Mouse (Mus musculus) kidney, adult 11 months (tissue): ENCODE measurements around the gene Thumpd1.
A peak's percentile ranks its signal among the peaks of the same experiment; 100 is the strongest.
"Not testable (repeated sequence)": the region's sequence is repeated elsewhere in the genome, so short reads cannot be mapped to it uniquely, and the experiment has no call there.

Experiments
- DNase-seq: peaks from one replicate; pipeline ENCODE4 v3.0.0; 2022

The Thumpd1 gene

DNA sequence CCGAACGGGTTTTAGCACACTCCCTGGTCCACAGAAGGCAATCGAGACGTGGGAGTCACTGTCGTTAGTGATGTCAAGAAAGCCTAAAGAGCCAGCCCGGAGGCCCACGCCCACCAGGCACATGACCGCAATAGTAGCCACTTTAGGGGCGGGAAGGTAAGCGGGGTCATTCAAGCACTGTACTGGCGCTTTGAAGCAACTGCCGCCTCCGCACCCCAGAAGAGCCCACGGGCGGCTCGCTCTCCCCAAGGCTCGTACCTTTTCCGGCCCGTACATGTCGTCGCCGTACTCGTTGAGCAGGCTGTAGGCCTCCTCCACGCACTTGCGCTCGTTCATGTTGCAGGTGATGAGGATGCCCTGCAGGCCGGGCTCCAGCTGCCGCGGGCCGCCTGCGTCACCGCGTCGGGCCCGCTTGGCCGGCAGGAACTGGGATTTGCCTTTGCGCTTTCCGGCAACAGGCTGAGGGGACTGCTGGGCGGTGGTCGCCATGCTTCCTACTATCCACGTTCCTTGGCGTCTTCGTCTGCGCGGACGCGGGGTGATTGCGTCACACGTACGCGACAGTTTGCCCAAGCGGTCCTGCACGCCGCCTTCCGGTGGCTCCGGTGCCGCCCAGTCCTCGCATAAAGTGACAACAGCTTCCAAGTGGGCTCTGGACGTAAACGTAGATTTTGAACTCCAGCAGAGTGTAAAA lies at the start of gene Thumpd1:
Gene Thumpd1 (minus strand): TSS at position 546 of the 694 bp plus-strand sequence.
- DNase-seq, result peak; percentile 83

DNA sequence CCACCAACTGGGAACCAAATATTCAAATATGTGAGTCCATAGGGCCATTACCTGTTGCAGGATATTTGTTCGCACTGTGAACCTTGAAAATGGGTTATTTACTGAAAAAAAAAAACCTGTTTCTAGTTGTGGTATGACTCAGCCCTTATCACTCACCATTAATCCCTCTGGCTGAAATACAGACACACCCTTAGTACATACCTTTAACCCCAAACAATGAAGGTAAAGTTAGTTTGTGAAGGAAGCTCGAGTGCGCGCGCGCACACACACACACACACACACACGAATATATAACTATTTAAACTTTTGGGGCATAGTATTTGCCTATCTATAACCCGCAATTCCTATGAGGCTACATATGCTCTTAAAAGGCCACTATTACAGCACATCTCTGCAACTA lies 49.3 kb upstream of the Thumpd1 start:
- no peak for DNase-seq

DNA sequence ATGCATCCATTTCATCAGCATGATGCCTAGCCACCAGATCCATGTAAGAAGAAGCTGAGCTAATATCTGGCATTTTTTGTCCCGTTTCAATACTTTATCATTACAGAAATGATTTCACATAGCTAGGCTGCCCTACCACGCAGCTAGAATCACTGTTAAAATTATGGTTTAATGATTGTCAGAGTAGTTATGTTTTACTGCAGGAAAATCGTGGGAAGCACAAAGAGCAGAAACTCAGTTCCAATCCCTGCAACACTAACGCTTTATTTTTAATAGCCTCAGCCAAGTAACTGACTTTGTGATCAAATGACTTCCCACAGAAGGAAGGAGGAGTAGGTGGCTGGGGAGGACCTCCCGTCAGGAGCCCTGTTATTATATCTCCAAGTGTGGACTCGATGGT lies 46.4 kb upstream of the Thumpd1 start:
- no peak for DNase-seq

DNA sequence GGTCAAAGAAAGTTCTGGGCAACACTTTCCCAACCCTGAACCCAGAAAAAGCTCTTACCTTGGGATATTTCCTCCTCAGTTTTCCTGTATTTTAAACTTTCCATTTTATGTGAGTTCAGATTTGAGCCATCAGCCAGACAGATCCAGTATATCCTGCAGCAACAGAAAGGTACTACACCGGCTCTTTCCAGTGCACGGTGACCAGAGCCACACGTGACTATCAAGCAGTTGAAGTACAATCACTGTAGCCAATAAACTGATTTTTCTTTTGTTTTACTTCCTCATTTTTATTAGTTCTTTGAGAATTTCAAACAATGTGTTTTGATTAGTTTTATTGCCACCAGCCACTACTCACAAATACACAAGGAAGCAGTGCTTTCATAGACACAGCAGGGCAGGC lies 43.8 kb upstream of the Thumpd1 start:
- DNase-seq, result no peak

DNA sequence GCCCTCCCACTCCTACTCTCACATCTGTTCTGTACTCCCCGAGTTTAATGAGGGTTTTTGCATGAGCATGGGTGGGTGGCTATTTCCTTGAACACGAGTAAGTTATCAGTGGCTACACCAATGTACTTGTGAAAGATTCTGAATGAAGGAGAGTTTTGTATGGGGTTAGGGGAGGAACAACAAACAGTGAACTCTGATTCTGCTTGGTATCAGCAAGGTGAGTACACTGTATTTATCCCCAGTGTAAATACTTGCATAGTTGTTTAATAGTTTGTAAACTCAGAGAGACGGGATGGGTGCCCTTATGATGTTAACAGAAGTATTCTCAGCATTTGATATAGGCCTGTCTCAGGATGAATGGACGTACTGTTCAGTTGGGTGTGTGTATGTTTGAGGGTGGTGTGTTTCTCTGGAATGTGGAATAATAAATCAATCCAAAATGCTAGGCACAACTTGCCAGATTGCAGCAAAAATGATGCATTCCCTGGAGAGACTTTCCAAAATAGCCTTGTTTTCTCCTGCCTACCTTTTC lies 41.6 kb upstream of the Thumpd1 start:
- DNase-seq, result no peak

DNA sequence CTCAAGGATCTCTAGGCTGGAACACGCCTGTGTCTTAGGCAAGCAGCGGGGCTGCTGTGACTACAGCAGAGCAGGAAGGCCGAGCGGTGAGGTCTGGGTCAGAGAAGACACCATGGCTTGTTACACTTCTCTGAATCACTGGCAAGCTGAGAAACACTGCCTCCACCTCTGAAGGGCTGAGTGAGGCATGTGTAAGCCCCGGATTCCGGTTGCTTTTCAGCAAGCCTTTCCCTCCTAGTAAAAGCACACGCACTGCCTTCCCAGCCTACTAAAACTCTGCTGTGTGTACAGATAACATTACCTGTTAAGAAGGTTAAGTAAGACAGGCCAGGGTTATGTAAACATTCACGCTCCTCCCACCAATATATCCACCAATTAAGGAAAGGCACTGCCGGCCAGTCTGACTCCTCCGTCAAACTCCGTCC lies 39.9 kb upstream of the Thumpd1 start, which contains the start of gene Acsm3:
Gene Acsm3 (plus strand): TSS at position 397 of the 425 bp plus-strand sequence.
- DNase-seq, result peak; percentile 21

DNA sequence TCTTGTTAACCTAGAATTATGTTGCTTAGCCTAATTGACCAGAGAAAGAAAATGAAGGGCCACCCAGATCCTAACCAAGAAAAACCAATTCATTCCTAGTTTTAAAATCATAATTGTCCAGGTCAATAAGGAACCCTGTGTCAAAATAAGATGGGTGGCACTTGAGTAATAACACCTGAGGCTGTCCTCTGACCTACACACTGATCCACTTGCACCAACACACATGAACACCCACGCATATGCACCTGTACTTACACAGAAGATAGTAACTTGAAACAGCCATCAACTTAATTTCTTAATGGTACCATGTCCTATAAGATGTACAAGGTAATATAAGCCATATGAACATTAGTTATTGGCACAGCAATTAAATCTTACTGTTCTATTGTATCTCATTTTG lies 33.1 kb upstream of the Thumpd1 start:
- DNase-seq, result no peak

DNA sequence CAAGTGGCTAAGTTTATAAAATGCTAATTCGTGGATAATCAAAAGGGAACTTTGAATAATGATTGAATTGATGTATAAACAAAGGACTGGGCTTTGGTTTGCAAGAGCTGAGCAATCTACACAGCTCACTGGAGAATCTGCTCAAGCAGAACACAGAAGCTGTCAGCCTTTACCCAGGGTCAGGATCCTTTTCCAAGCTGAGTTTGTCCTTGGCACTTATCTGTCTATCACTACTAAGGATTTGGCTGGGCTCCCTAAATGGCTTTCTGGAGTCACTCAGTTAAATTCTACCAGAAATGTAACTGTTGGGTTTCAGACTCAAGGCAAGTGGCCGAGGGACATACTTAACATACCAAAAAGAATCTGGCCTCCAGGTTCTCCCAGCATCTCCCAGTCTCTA lies 29.3 kb upstream of the Thumpd1 start:
- DNase-seq, result peak; percentile 62

DNA sequence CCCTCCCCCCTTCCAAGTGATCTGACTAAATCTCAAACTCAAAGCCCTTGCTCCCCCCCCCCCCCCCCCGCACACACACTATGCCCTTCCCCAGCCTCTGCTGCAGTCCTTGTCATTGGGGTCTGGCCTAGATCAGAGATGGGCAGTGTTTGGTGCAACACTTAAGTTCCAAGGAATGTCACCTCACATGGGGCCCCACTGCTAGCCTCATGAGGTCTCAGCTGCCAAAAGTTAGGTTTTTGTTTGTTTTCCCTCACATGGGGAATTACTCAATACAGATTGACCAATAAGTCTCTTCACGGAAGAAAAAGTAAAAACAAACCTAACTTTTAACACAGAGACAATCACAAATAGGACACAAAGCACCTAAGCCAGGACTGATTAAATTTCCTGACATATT lies 28.2 kb upstream of the Thumpd1 start:
- DNase-seq, result no peak

DNA sequence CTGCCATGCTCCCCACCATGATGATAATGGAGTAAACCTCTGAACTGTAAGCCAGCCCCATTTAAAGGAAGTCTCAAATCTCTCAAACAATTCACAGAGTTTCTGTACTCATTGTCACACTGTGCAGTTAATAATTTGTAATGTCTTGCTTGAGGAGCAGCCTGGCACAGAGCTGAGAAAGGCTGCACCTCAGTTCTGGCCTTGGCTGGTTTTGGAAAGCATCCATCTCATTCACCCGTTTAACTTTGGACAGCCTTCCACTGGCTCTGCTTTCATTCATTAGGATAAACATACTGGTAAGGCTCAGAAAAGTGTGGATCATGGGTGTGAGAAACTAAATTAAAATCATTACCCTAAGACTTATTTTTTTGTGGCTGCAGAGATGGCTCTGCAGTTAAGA lies 25.3 kb upstream of the Thumpd1 start:
- DNase-seq, result peak; percentile 77

DNA sequence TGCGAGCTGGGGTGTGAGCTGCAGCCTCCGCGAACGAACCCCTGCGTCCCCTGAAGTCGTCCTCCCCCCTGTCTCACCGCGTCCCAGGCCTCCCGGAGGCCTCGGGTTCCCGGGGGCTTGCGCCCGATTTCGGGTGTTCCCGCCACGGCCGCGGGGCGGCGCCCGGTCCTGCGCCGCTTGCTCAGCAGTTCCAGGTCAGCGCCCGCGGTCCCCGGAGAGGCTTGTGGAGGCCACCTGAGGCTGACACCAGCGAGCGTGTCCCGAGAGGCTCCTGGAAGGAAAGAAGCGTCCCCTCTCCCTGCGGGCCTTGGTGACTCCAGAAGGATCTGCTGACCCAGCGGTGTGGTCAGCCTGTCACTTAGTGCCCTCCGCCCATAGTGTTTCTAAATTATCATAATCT lies 23.7 kb upstream of the Thumpd1 start:
- no peak for DNase-seq

DNA sequence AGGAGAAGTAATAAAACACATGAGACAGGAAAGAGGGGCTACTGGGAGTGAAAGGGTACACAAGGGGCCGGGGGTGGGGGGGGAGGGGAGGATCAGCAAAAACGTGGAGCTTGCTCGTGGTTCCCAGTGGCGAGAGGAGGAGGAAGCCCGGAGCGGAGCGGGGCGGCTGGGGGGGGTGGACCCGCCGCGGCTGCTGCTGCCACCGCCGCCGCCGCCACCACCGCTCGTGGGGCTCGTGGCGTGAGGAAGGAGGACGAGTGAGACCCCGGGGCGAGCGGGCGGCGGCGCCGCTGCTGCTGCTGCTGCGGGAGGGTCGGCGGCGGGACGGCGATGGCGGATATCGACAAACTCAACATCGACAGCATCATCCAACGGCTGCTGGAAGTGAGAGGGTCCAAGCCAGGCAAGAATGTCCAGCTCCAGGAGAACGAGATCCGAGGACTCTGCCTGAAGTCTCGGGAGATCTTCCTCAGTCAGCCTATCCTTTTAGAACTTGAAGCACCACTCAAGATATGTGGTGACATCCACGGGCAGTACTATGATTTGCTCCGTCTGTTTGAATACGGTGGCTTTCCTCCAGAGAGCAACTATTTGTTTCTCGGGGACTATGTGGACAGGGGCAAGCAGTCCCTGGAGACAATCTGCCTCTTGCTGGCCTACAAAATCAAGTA lies 19.3 kb upstream of the Thumpd1 start:
- DNase-seq, result not testable (repeated sequence)

DNA sequence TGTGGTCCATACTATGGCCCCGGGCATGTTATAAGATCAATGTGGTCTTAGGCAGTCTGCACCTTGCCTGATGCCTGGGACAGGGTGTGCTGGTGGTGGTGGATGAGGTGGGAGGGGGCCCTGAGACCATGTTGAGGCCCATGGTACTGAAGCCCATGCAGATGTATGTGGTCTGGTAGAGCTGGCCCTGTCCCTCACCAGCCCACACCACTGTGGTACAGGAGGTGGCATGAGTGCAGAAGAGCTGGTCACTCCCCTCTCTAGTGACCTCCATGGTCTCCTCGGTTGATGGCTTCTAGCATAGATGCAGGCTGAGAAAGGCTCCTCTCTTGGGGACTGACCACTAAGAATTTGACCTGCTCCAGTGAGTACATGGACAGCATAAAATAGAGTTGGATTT lies 18.3 kb upstream of the Thumpd1 start:
- no peak for DNase-seq

DNA sequence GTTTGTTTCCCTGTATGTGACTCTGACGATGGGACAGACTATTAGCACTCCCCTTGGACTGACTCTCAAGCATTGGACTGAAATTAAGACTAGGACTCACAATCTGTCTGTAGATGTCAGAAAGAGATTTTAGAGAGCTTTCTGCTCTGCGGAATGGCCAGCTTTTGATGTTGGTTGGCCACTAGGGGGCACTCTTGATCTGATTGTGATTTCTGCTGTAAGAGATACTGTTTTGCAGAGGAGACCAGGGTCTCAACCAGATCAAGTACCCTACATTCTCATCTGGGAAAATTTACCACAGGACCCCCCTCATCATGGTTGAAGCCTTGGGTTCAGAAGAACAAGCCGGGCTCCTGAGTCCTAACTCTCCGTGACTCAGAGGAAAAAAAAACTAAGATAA lies 10.7 kb upstream of the Thumpd1 start:
- peak; percentile 14 for DNase-seq

DNA sequence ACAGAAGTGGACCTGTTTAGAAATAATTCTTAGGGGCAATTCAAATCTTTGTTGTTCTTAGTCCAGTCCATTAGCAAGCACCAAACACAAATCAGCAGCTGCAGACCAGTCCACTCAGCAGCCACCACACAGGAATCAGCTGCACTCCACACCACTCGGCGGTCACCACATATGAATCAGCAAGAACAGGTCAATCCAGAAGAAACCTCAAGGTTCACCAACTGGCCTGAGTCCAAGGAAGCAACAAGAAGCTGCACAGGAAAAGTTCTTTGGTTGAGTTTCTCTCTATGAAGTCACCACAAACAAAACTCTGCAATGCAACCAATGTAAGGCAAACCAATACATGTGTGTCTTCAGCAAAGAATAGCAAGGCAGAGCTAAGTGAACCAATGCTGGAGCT lies 7.0 kb upstream of the Thumpd1 start:
- no peak for DNase-seq

DNA sequence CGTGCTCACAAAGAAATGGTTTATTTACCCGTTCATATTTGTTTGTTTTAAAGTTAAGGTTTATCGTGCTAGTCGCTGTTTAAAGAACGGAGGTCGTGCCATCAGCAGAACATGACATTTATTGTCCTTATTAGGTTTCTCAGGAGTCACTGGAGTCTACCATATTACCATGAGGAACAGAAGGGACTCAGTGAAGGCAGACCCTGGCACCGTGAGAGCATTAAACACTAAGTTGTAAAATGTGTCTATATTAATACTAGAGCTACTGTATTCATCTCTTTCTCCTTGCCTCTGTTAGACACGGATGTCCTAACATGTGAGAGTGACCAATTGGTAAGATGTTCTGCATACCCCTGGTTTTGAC lies 331 bp upstream of the Thumpd1 start:
- DNase-seq, result no peak

DNA sequence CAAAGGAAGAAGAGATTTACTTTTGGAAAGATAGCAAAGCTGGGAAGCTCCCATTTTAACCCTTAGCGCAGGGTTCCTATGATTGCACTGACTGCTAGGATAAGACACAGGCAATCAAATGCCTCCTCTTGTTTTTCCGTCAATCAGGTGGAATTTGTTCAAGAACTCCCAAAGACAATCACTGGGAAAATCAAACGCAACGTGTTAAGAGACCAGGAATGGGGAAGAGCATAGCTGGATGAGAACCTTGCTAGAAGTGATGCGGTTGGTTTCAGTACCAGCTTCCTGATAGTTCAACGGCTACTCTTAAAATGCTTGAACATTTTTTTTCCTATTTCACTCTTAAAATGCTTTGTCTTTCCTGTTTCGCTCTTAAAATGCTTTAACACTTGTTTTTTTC lies 6.5 kb downstream of the Thumpd1 start:
- DNase-seq, result no peak

DNA sequence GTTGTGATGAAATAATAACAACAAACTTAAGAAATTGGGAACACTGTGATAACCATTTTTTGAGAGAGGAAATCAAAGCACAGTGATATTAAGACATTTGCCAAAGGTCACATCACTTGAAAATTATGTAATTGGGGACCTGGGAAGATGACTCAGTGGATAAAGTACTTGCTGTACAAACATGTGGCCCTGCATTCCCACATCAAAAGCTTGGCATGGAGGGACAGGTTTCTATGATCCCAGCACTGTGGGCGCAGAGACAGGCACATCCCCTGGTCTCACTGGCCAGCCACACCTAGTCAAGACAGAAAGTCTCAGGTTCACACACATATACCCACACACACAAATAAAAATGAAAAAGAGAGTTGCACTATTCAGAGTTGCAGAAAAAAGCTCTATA lies 25.7 kb downstream of the Thumpd1 start:
- DNase-seq, result no peak

DNA sequence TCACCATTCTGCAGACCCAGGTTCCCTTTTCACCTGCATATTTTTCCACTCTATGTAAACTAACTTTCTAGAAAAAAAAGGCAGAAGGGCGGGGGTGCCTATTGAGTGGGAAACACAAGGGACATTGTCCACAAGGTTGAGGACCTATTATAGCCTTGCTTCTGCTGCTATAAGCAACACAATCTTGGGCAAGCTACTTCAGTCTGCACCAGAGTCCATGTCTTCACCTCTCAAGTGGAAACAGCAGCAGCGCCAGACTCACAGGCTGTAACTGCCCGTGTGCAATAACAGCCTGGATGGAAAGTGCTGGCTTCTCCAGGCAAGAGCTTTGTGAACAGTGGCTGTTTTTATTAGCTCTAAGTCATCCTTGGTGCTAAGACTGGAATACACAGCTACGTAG lies 28.3 kb downstream of the Thumpd1 start:
- DNase-seq, result no peak

DNA sequence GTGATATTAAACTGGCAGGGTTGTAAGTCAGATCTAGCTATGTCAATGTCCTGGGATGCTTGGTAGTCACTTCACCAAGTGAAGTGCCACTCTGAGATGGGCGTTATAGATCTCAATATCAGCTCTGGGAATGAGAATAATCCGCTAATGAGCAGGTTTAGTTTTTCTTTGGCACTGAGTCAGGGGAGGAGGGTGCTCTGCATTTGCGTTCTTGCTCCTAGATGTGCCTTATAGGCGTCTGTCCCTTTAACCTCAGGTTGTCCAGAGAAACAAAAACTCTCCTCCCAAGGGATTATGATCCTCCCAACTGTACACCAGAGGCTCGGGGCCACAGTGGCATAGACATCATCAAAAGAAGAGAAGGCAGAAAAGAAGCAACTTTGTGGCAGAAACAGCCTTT lies 30.9 kb downstream of the Thumpd1 start, which contains the start of gene Acsm4:
Gene Acsm4 (plus strand): TSS at position 301 of the 400 bp plus-strand sequence.
- no peak for DNase-seq

DNA sequence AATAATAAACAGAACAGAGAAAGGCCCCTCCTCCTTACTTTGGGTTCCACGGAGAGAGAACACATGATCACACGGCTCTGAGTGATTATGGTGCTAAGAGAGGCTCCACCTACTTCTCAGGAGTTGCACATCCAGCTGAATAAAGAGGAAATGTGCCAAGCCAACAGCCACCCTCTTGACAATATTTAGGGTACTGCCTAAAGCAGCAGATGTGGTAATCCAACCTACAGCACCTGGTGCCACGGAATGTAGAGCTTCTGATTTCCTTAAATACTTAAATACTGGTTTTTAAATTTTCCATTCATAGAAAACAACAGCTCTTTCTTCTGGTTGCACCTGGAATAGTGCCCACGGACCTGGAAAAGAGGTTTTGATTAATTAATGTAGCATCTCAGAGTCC lies 37.9 kb downstream of the Thumpd1 start:
- no peak for DNase-seq

DNA sequence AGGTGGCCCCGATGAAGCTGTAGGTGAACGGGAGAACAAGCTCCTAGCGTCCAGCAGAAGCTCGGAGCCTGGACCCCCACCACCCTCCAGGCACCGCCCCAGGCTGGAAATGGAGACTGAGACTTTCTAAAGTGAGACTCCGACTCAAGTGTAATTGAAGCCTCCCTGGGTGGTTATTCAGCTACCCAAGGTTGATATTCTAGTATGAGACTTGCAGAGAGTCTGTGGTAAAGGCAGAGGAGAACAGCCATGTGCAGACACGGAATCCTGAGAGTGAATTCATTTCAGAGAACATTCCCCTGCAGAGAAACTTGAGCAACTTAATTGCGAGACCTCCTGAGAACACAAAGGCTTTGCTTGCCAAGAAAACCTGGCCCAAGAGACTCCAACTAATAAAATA lies 40.5 kb downstream of the Thumpd1 start:
- DNase-seq, result no peak

DNA sequence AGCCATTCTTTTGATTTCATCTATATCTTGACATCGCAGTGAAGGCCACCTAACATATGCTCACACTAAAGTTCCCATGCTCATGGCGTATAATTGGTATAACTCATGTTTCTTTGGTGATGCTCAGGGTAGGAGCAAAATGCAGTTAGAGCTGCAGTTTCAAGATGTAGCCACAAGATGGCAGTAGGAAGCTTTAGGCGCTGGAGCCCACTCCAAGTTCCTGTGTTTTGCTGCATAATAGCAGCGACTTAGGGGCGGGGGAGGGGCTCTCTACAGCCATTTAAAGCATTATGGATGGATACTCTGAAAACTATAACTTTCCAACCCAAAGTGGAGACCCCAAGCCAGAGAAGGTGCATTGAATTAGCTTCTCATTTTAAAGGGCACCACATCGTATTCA lies 47.1 kb downstream of the Thumpd1 start:
- no peak for DNase-seq

DNA sequence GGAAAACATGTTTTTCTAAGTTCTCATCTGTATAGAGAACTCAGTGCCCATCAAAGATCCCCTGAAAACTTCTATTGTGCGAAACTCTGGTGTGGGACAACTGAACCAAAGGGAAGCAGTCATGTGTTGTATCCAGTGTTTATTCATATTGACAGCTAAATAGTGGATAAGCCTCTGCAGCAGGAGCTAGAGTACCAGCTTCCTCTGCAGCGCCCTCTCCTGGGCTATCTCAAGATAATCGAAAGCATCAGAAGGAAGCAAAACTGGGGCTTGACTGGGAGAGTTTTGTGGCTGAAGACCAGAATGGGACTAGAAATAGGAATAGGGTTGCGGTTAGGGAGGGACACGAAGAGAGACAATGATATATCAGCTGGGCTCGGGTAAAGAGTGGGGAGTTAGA lies 49.7 kb downstream of the Thumpd1 start:
- DNase-seq, result no peak

DNA sequence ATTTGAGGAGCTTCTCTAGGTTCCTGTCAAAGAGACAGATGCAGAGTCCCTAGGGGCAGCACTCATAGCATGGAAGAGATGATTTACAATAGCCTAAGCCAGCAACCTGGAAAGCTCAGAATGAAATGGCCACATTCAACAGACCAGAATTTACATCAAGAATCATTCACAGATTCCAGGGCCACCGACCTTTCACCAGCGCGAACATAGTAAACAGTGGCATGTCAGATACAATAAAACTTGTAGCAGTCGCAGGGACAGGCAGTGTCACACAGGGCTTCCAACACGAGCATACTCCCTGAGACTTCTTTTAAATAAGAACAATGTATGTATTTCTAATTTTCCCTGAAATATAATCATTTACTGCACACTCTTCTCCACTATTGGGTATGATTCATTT lies 50.2 kb downstream of the Thumpd1 start:
- peak; percentile 30 for DNase-seq
